In the genomic region with DNA sequence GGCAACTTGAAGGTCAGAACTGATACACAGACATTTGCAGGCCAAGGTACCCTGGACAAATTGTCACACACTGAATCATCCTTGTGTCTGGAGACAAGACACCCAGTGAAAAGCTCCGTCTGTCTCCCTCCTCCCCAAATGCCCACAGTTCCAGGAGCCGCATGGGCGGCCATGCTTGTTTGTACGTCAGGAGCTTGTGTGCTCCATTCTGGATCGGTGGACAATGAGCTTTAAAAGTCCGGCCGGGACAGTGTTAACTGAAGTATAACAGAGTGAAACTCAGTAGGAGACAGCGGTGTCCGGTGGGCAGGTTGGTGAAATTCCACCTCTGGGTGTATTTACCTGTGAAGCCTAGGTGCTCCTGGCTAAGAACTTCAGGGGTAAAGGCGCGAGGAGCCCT, we compare ENCODE assay signal across 15 mouse cellular contexts.
"Had no signal": no experiment of that assay in that cellular context is flagged by ENCODE, and none has a peak within 500 bp of the region (broad histone marks: within the 10 kb centered on the region; RNA-seq: fewer than 3 reads in every experiment).

No protein-coding gene starts in this region.

- H3K4me3 ChIP-seq: left cerebral cortex, adult 2 months; liver, embryonic 13.5 days; midbrain, embryonic 13.5 days; myocyte; neural tube, embryonic 13.5 days; stomach, embryonic 15.5 days had no signal

- ATAC-seq: intestine, postnatal 0 days; midbrain, embryonic 13.5 days; midbrain, embryonic 16.5 days had no signal

- H3K27me3 ChIP-seq: liver, embryonic 13.5 days; midbrain, embryonic 13.5 days; stomach, embryonic 15.5 days had no signal

- H3K4me2 ChIP-seq: liver, embryonic 13.5 days; midbrain, embryonic 13.5 days; neural tube, embryonic 13.5 days; stomach, embryonic 15.5 days had no signal

- DNase-seq: layer of hippocampus, postnatal 36 days; liver, embryonic 13.5 days; lung, adult 2 months; retina, postnatal 1 day; right cerebral cortex, postnatal 25 days; spleen, adult 18-20 months; thymus, postnatal 25 days had no signal

- H3K36me3 ChIP-seq: liver, embryonic 13.5 days; midbrain, embryonic 13.5 days; neural tube, embryonic 13.5 days; stomach, embryonic 15.5 days had no signal

- H3K4me1 ChIP-seq: liver, embryonic 13.5 days; stomach, embryonic 15.5 days had no signal

- H3K9me3 ChIP-seq: liver, embryonic 13.5 days; midbrain, embryonic 13.5 days; neural tube, embryonic 13.5 days; stomach, embryonic 15.5 days had no signal

- H3K27ac ChIP-seq: left cerebral cortex, adult 2 months; liver, embryonic 13.5 days; macrophage; midbrain, embryonic 13.5 days; neural tube, embryonic 13.5 days; stomach, embryonic 15.5 days had no signal

- H3K9ac ChIP-seq: liver, embryonic 13.5 days; midbrain, embryonic 13.5 days; neural tube, embryonic 13.5 days; stomach, embryonic 15.5 days had no signal
